Mouse (Mus musculus): Measurements from ENCODE around the gene Pgm5.

- TF ChIP-seq POLR2A (IDR thresholded peaks at IDR 0.05; ENCODE audit: low read depth, low read length) (no peak), CTCF (IDR thresholded peaks at IDR 0.05; ENCODE audit: extremely low read depth, insufficient read depth, insufficient read length, insufficient replicate concordance) (no peak)
Observed at GRCm38 (mm10) chr19:24851456-24852315, 10.0 kb downstream of the Pgm5 start.
